Mouse (Mus musculus) spleen, embryonic (tissue): ENCODE data around the gene Kif1b.
"Not testable (repeated sequence)": the region's sequence is repeated elsewhere in the genome, so short reads cannot be mapped to it uniquely, and the experiment has no call there.

Experiments used
- CTCF ChIA-PET: fragments of 350-600 bp; sonication (Branson Sonifier 250); formaldehyde crosslinking; loops from one replicate; lab custom pipeline; 2022; lab: Charles Lee

Kif1b gene

GRCm38 (mm10) chr4:149273128-149273527, 34.4 kb downstream of the Kif1b start:
- CTCF ChIA-PET: interaction anchor here (0.6 kb wide), 1 partner anchor 15 kb away, joined by 4 read pairs; no protein-coding TSS in a partner anchor

- CTCF ChIA-PET: interaction anchor here (0.8 kb wide), 1 partner anchor 102 kb away, joined by 3 read pairs; no protein-coding TSS in a partner anchor
These were observed 37.0 kb downstream of the Kif1b start for GRCm38 (mm10) chr4:149270541-149270940.

GRCm38 (mm10) chr4:149269026-149269425, 38.5 kb downstream of the Kif1b start:
- CTCF ChIA-PET: no interaction called here

- CTCF ChIA-PET: interaction anchor here (0.6 kb wide), 1 partner anchor 134 kb away, joined by 5 read pairs; no protein-coding TSS in a partner anchor
These were observed 42.6 kb downstream of the Kif1b start for GRCm38 (mm10) chr4:149264895-149265294.

GRCm38 (mm10) chr4:149263218-149263617, 44.3 kb downstream of the Kif1b start:
- CTCF ChIA-PET: no interaction called here

- CTCF ChIA-PET: no interaction called here
These were observed 46.0 kb downstream of the Kif1b start for GRCm38 (mm10) chr4:149261466-149261865.

- CTCF ChIA-PET: no interaction called here
These were observed 46.6 kb downstream of the Kif1b start for GRCm38 (mm10) chr4:149260911-149261310.

- CTCF ChIA-PET: no interaction called here
These were observed 48.0 kb downstream of the Kif1b start for GRCm38 (mm10) chr4:149259391-149260094.

GRCm38 (mm10) chr4:149258926-149259325, 48.6 kb downstream of the Kif1b start:
- CTCF ChIA-PET: no interaction called here

- CTCF ChIA-PET: no interaction called here
These were observed 50.8 kb downstream of the Kif1b start for GRCm38 (mm10) chr4:149256511-149257300.

- CTCF ChIA-PET: no interaction called here
These were observed 51.9 kb downstream of the Kif1b start for GRCm38 (mm10) chr4:149255277-149256270.

GRCm38 (mm10) chr4:149254827-149255226, 52.7 kb downstream of the Kif1b start:
- CTCF ChIA-PET: no interaction called here

- CTCF ChIA-PET: no interaction called here
These were observed 58.2 kb downstream of the Kif1b start for GRCm38 (mm10) chr4:149249311-149249710.

- CTCF ChIA-PET: no interaction called here
These were observed 59.7 kb downstream of the Kif1b start for GRCm38 (mm10) chr4:149247772-149248171.

- CTCF ChIA-PET: no interaction called here
These were observed 60.3 kb downstream of the Kif1b start for GRCm38 (mm10) chr4:149247156-149247633.

- CTCF ChIA-PET: no interaction called here
These were observed 60.8 kb downstream of the Kif1b start for GRCm38 (mm10) chr4:149246578-149247155.

GRCm38 (mm10) chr4:149237011-149237410, 70.5 kb downstream of the Kif1b start:
- CTCF ChIA-PET: no interaction called here

GRCm38 (mm10) chr4:149233938-149234337, 73.6 kb downstream of the Kif1b start:
- CTCF ChIA-PET: no interaction called here

GRCm38 (mm10) chr4:149228682-149229081, 78.8 kb downstream of the Kif1b start:
- CTCF ChIA-PET: not testable (repeated sequence)

GRCm38 (mm10) chr4:149228256-149228655, 79.2 kb downstream of the Kif1b start:
- CTCF ChIA-PET: no interaction called here

- CTCF ChIA-PET: no interaction called here
These were observed 81.2 kb downstream of the Kif1b start for GRCm38 (mm10) chr4:149226311-149226710.
